Mouse (Mus musculus) limb, embryonic 13.5 days (tissue): Measurements from ENCODE around the gene Zfp592. TPM values are rescaled to one million over a fixed set of nuclear protein-coding genes. Genes with fewer than 3 reads are reported as not detected.

Experiments
- ATAC-seq: fragments of 200-750 bp; cut with Nextera tagmentation; 2 replicates; pipeline ENCODE4 v1.8.0; 2017; ENCODE audit warnings: low read depth, moderate number of reproducible peaks, moderate TSS enrichment; ENCODE audit not compliant: low FRiP score
- H3K27ac ChIP-seq: fragments of 300-500 bp; sonication (generic); 2 replicates; pipeline ENCODE4 v1.5.1; 2015; ENCODE audit warnings: inconsistent platforms, mild to moderate bottlenecking, moderate library complexity
- H3K27me3 ChIP-seq: fragments of 300-500 bp; sonication (generic); 2 replicates; pipeline ENCODE4 v1.6.1; 2015; ENCODE audit warnings: mild to moderate bottlenecking, inconsistent platforms
- H3K36me3 ChIP-seq: fragments of 300-500 bp; sonication (generic); 2 replicates; pipeline ENCODE4 v1.6.1; 2015; ENCODE audit warnings: inconsistent platforms, mild to moderate bottlenecking, moderate library complexity
- H3K4me1 ChIP-seq: fragments of 300-500 bp; sonication (generic); 2 replicates; pipeline ENCODE4 v1.6.1; 2015; ENCODE audit warnings: inconsistent platforms
- H3K4me2 ChIP-seq: fragments of 300-500 bp; sonication (generic); replicated peaks from 2 replicates; pipeline ENCODE4 v1.6.1; 2015; ENCODE audit warnings: inconsistent platforms, mild to moderate bottlenecking, moderate library complexity
- H3K4me3 ChIP-seq: fragments of 300-500 bp; sonication (generic); 2 replicates; pipeline ENCODE4 v1.5.1; 2015; ENCODE audit warnings: moderate library complexity, mild to moderate bottlenecking, inconsistent platforms
- H3K9ac ChIP-seq: fragments of 300-500 bp; sonication (generic); 2 replicates; pipeline ENCODE4 v1.6.1; 2015; ENCODE audit warnings: mild to moderate bottlenecking, inconsistent platforms
- H3K9me3 ChIP-seq: fragments of 300-500 bp; sonication (generic); 2 replicates; pipeline ENCODE4 v1.6.1; 2016; ENCODE audit warnings: inconsistent platforms
- WGBS: fragments of 180-500 bp; shearing (Covaris S2); methylation state at CpG from one replicate; pipeline ENCODE4 v1.1.7; 2015; 5-methylcytosine and 5-hydroxymethylcytosine counted together
- polyA plus RNA-seq: library from polyadenylated mRNA; unstranded; fragments of >200 nt; fragmentation: Nextera tagmentation; extraction: Ambion mirVana; gene quantifications from 2 replicates; pipeline ENCODE4 v1.2.1, GENCODE M21; 2015

Gene Zfp592
- polyA plus RNA-seq, 1 experiment from 2014 or later = 12.9 TPM

DNA sequence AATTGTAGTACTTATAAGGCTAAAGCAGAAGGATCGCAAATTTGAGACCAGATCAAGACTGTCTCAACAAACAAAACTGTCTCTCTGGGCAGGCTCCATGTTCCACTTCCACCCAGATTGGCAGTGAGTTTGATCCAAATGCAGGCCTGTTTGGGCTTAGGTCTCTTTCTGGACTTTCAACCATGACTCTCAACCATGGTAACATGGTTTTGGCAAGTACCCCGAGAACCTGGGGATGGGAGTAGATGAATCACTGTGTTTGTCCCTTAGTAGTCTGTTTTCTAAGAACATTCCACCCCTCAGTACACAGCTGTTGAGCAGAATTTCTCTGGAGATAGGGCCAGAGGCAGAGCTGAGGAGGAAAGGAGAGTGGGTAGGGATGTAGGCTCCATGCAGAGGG lies 32.3 kb downstream of the Zfp592 start:
- Histone ChIP-seq H3K9me3 (no peaks in the 10 kb centered on the region), H3K27ac (no peak overlapping the region), H3K27me3 (no peaks in the 10 kb centered on the region), H3K9ac (no peak overlapping the region), H3K4me1 (no peaks in the 10 kb centered on the region), H3K4me3 (no peak overlapping the region), H3K4me2 (no peak overlapping the region), H3K36me3 (peaks cover 78% of the 10 kb centered on the region)
- WGBS = 92% methylated on average over 2 of the region's 2 CpGs
- ATAC-seq = no peak

DNA sequence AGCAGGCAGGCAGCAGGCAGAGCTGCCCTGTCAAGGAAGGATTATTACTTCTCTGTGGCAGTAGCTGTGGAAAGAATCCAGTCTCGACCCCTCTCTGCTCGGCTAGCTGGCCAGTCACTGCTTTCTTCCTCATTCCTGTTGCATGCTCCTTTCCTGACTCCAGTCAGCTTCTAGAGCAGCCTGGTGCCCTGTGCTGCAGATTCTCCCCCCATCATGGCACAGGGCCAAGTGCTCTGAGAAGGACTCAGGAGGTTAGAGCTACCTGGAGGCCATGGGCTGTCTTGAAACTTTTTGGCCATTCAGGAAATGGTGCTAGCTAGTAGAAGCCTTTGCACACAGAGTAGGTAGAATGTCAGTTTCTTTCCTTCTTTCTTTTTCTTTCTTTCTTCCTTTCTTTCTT lies 46.2 kb downstream of the Zfp592 start:
- Histone ChIP-seq H3K27ac (no peak overlapping the region), H3K9me3 (no peaks in the 10 kb centered on the region), H3K4me3 (no peak overlapping the region), H3K27me3 (no peaks in the 10 kb centered on the region), H3K4me1 (no peaks in the 10 kb centered on the region), H3K36me3 (peaks cover 85% of the 10 kb centered on the region), H3K9ac (no peak overlapping the region), H3K4me2 (no peak overlapping the region)
- WGBS = 81% methylated on average over 2 of the region's 2 CpGs
- ATAC-seq = no peak

DNA sequence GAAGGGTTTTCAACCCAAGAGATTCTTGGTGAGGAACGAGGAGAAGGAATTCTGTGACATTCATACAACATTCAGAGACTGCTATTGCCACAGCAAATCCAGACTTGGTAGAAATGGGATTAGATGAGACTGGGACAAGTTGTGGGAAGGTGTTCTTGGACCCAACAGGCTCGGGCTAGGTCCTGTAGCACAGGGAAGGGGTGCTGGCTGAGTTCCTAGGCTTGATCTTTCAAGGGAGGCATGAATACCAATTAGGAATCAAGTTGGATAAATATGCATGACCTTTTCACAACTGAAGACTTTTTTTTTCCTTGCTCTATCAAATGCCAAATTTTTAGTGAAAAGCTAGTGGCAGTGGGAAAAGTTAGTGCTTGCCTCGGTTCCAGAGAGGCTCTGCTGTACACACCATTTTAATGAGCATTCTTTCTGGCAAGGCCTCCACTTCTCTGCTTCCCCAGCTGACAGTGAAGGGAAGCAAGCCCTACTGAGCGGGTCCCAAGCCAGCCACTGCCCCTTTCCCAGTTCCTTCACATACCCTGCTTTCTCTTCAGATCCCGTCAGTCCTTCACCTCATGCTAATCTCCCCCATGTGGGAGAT lies 49.6 kb downstream of the Zfp592 start:
- Histone ChIP-seq H3K9ac (no peak overlapping the region), H3K4me2 (no peak overlapping the region), H3K4me3 (no peak overlapping the region), H3K36me3 (peaks cover 67% of the 10 kb centered on the region), H3K9me3 (no peaks in the 10 kb centered on the region), H3K4me1 (no peaks in the 10 kb centered on the region), H3K27me3 (no peaks in the 10 kb centered on the region), H3K27ac (no peak overlapping the region)
- ATAC-seq = no peak
- 83% methylated on average over 5 of the region's 5 CpGs for WGBS

DNA sequence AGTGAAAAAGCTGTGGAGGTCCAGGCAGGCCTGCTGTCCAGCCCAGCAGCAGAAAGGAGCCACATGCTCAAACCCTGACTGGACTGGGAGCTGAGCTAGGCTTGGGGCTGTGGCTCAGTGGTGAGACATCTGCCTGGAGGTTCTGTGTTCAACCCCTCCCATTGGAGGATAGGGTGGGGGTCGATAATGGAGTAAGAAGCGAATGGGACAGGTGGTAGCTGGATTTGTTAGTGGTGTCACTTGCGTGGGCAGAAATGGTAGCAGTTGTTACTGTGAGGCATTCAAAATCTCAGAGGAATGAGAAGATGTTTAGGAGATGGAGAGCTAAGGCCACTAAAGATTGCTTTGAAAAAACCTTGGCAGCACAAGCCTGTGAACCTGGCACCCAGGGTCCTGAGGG lies 54.4 kb downstream of the Zfp592 start:
- H3K9ac ChIP-seq = no peak overlapping the region
- H3K4me1 ChIP-seq = no peaks in the 10 kb centered on the region
- no peaks in the 10 kb centered on the region for H3K27me3 ChIP-seq
- no peak overlapping the region; the same call in 1 of the 2 replicates for H3K27ac ChIP-seq
- ATAC-seq = no peak
- WGBS = 85% methylated on average over 3 of the region's 3 CpGs
- H3K9me3 ChIP-seq = no peaks in the 10 kb centered on the region
- H3K4me3 ChIP-seq = no peak overlapping the region
- H3K36me3 ChIP-seq = peaks cover 20% of the 10 kb centered on the region
- H3K4me2 ChIP-seq = no peak overlapping the region

DNA sequence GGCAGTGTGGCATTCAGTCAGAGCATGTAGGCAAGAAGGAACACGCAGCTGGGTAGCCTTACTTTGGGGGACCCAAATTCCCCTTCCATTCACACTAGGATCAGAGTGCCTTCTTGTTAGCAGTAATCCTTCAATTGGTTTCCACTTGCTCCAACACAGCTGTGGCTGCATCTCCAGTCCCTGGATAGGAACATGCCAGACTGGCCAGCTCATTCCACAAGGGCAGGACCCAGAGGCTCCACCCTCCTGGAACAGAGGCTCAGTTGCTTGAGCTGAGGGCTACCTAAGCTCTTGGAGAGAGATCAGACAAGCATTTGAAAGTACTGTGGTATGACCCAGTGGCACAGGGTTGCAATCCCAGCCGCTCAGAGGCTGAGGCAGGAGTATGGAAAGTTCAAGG lies 55.0 kb downstream of the Zfp592 start:
- Histone ChIP-seq H3K9ac (no peak overlapping the region), H3K4me1 (no peaks in the 10 kb centered on the region), H3K4me2 (no peak overlapping the region), H3K4me3 (no peak overlapping the region), H3K36me3 (peaks cover 15% of the 10 kb centered on the region), H3K27me3 (no peaks in the 10 kb centered on the region), H3K9me3 (no peaks in the 10 kb centered on the region), H3K27ac (no peak overlapping the region; the same call in 1 of the 2 replicates)
- ATAC-seq = no peak
- 68% methylated on average over 2 of the region's 2 CpGs for WGBS

DNA sequence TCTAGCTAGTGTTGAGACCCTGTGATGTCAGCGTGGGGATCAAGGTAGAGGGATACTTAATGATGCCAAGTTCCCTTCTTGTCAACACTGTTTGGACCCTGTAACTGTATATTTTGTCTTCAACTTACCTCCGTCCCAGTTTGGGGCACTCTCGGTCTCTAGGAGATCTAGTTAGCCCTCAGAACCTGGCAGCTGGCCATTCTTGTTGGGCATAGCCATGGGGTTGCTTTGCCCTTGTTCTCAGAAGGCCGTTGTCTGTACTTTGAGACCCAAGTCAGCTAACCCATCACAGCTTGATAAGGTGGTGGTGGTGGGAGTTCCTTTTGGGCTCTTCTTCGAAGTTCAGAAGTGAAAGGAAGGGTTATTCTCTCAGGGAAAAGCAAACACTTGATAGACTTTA lies 56.5 kb downstream of the Zfp592 start:
- WGBS = 77% methylated on average over 5 of the region's 5 CpGs
- Histone ChIP-seq H3K9me3 (no peaks in the 10 kb centered on the region), H3K9ac (no peak overlapping the region), H3K36me3 (peaks cover 3% of the 10 kb centered on the region; the same call in 1 of the 2 replicates), H3K27me3 (no peaks in the 10 kb centered on the region), H3K4me1 (no peaks in the 10 kb centered on the region), H3K4me2 (no peak overlapping the region), H3K27ac (no peak overlapping the region), H3K4me3 (no peak overlapping the region)
- ATAC-seq = no peak

DNA sequence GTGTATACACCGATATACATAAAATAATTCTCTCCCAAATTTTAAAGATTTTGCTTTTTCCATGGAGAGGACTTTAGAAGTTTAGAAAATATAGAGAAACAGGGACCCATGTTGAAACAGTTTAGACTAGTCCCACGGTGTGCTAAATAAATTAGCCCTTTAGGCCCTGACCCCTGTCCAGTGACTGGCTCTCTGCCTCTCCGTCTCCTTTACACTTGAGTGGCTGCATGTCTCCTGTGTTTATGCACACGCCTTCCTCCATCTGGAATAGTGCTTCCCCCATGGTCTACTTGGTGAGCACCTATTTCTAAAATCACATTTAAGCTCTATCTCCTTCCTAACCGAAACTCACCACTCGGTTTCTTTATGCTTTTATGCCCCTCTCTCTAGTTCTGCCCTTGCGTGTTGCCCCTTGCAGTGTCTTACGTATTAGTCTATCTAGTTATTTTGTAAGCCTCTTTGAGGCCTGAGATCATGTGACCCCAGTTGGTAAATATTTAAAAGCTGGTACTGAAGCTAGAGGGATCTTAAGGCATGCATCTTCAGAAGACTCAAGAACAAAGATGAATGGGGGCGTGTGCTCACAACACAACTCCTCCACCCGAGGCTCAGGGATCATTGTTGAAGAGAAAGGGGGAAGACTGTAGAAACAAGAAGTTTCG lies 62.4 kb downstream of the Zfp592 start:
- Histone ChIP-seq H3K27me3 (peaks cover 25% of the 10 kb centered on the region), H3K4me2 (no peak overlapping the region), H3K4me3 (no peak overlapping the region), H3K9me3 (no peaks in the 10 kb centered on the region), H3K4me1 (0 out of 2 replicates have a peak, but pooled peaks cover 8% of the 10 kb centered on the region), H3K36me3 (no peaks in the 10 kb centered on the region), H3K9ac (no peak overlapping the region), H3K27ac (no peak overlapping the region)
- 76% methylated on average over 11 of the region's 11 CpGs for WGBS
- no peak for ATAC-seq

DNA sequence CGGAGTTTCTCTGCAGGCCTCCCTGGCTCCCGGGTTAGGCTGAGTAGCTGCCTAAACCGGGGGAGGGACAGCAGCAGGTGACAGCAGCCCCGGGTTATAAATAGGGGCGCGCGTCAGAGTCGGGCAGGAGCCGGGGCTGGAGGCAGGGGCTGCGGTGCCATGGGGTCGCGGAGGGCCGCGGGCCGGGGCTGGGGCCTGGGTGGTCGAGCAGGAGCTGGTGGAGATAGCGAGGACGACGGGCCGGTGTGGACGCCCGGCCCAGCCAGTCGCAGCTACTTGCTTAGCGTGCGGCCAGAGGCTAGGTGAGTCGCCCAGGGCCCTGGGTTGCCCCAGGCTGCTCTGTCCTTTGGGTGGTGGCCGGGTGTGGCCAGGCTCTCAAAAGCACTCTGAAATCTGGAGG lies 64.0 kb downstream of the Zfp592 start, which contains the start of gene Alpk3:
Alpk3 (plus strand) TSS at position 130 of the 400 bp plus-strand sequence.
- no peak within 1 kb of the TSS; the same call in 1 of the 2 replicates for H3K9ac ChIP-seq
- 0 out of 2 replicates have a peak, but pooled peaks cover 8% of the 10 kb centered on the region for H3K4me1 ChIP-seq
- H3K36me3 ChIP-seq = no peaks in the 10 kb centered on the region
- H3K27me3 ChIP-seq = peaks cover 25% of the 10 kb centered on the region
- H3K27ac ChIP-seq = no peak within 1 kb of the TSS
- peak within 1 kb of the TSS; percentile 8; the same call in 1 of the 2 replicates for H3K4me3 ChIP-seq
- H3K4me2 ChIP-seq = peak within 1 kb of the TSS; percentile 39
- H3K9me3 ChIP-seq = no peaks in the 10 kb centered on the region
- peak; percentile 40; the same call in 1 of the 2 replicates for ATAC-seq
- WGBS = 14% methylated on average over 27 of the region's 27 CpGs

DNA sequence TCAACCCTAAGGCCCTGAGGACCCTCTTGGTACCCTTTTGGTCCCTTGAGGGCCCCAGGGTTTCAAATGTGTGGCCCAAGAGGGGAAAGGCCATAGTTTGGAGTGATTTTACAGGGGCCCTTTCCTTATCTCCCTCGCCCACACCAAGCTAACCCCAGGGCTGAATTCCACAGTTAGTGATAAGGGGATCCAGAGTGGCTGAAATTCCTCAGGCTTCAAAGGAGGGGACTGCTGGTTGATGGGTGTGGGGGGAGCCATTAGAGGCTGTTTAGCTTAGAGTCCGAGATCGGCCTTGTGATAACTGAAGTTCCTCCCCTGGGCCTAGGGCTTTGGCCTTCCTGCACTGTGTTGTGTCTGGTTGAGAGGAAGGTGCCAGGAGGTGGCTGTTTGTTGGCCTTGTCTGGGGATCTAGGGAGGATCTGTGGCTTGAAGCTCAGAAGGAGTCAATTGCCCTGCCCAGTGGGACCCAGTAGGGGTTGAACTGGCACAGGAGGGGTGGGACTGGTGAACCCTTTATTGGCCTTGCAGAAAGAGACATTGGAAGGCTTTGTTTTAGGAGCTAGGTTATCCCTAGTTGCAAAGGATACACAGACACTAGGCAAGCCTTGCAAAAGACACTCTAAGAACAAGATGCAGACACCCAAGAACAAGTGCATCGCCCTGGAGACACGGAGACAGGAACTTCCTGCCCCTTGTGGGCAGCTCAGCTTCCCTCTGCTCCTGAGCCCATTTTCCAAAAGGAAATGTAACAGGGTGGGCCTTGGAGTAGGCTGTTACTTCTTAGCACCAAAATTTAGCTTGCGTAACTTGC lies 64.6 kb downstream of the Zfp592 start:
- H3K36me3 ChIP-seq = no peaks in the 10 kb centered on the region
- H3K4me3 ChIP-seq = peak overlapping the region; percentile 8; the same call in 1 of the 2 replicates
- no peak for ATAC-seq
- no peak overlapping the region for H3K27ac ChIP-seq
- WGBS = 56% methylated on average over 6 of the region's 6 CpGs
- peaks cover 25% of the 10 kb centered on the region for H3K27me3 ChIP-seq
- peak overlapping the region; percentile 39; the same call in 1 of the 2 replicates for H3K4me2 ChIP-seq
- H3K9ac ChIP-seq = no peak overlapping the region; the same call in 1 of the 2 replicates
- H3K9me3 ChIP-seq = no peaks in the 10 kb centered on the region
- 0 out of 2 replicates have a peak, but pooled peaks cover 8% of the 10 kb centered on the region for H3K4me1 ChIP-seq

DNA sequence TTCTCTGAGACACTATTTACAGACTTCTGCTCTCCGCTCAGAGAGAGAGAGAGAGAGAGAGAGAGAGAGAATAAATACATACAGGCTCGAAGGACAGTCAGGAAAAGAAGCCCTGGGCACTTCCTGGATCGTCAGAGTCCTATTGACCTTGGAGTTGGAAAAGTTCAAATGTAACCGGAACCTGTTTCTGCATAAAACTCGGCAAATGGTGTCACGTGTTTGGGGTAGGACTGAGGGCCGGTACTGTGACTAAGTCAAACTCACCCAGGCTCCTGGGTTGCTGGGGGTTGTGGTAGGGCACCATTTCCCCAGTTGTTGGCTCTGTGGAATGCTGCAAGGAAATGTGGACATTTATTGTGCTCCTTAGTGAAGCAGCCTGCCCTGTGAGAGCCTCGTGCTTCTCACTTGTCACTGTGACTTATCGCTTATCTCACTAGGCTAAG lies 65.3 kb downstream of the Zfp592 start:
- Histone ChIP-seq H3K27me3 (peaks cover 25% of the 10 kb centered on the region), H3K4me3 (no peak overlapping the region), H3K36me3 (no peaks in the 10 kb centered on the region), H3K9me3 (no peaks in the 10 kb centered on the region), H3K4me2 (0 out of 2 replicates have a peak overlapping the region, but pooled peaks have one; percentile 7), H3K4me1 (0 out of 2 replicates have a peak, but pooled peaks cover 8% of the 10 kb centered on the region), H3K9ac (no peak overlapping the region), H3K27ac (no peak overlapping the region)
- ATAC-seq = no peak
- 39% methylated on average over 9 of the region's 9 CpGs for WGBS

DNA sequence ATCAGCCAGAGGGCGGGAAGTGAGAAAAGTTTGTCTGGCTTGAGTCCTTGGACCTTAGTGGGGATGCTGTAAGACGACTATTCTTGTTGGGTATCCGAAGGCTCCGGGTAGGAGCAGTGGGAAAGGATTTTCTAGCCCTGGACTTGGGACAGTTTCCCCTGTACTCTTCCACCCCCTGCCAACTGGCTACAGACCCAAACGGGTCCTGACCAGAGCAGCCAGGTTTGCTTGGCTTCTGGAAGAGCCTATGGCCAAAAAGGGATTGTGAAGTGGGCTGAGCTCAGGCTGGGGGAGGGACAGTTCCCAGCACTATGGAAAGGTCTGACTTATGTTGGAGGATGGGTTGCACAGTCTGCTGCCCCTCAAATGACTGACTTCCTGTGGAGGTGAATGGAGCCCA lies 65.9 kb downstream of the Zfp592 start:
- ATAC-seq = no peak
- 50% methylated on average over 5 of the region's 5 CpGs for WGBS
- Histone ChIP-seq H3K4me1 (0 out of 2 replicates have a peak, but pooled peaks cover 8% of the 10 kb centered on the region), H3K27ac (no peak overlapping the region), H3K36me3 (no peaks in the 10 kb centered on the region), H3K27me3 (peaks cover 25% of the 10 kb centered on the region), H3K4me3 (no peak overlapping the region), H3K4me2 (no peak overlapping the region), H3K9ac (no peak overlapping the region), H3K9me3 (no peaks in the 10 kb centered on the region)

DNA sequence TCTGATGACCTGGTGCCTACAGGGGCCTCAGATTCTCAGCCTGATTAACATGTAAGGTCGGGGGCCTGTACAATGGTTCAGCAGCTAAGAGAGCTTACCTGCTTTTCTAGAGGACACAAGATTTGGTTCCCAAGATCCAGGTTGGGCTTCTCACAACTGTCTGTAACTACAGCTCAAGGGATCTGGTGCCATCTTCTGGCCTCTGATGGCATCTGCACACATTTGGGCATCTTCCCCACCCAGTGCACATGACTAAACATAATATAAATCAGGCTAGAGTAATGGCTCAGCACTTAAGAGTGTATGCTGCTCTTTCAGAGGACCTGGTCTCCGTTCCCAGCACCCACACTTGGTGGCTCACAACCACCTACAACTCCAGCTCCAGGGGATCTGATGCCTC lies 67.4 kb downstream of the Zfp592 start:
- Histone ChIP-seq H3K4me1 (0 out of 2 replicates have a peak, but pooled peaks cover 8% of the 10 kb centered on the region), H3K4me3 (no peak overlapping the region), H3K27me3 (peaks cover 25% of the 10 kb centered on the region), H3K36me3 (no peaks in the 10 kb centered on the region), H3K4me2 (no peak overlapping the region), H3K9me3 (no peaks in the 10 kb centered on the region), H3K9ac (no peak overlapping the region), H3K27ac (no peak overlapping the region)
- 62% methylated on average over 2 of the region's 2 CpGs for WGBS
- ATAC-seq = no peak
